Mouse (Mus musculus): ENCODE results near the gene Dapp1. TPM values are rescaled to one million over a fixed set of nuclear protein-coding genes. Genes with fewer than 3 reads are reported as not detected.

Dapp1 gene
- polyA plus RNA-seq, 1 experiment from 2014 or later = 12.0 TPM

- no peaks in the 10 kb centered on the region for H3K36me3 ChIP-seq (ENCODE audit: control insufficient read depth, insufficient read depth, low read length)
- no peaks in the 10 kb centered on the region for H3K9me3 ChIP-seq (ENCODE audit: control insufficient read depth, low read depth, low read length)
- ATAC-seq (ENCODE audit: insufficient number of reproducible peaks, insufficient read depth, low FRiP score, low read depth) = no peak
- H3K9ac ChIP-seq (replicated peaks; ENCODE audit: low read depth, low read length) = no peak overlapping the region
- no peak overlapping the region for H3K27ac ChIP-seq (ENCODE audit: low read length)
- H3K4me2 ChIP-seq (replicated peaks; ENCODE audit: low read depth, low read length) = no peak overlapping the region
- no peaks in the 10 kb centered on the region for H3K4me1 ChIP-seq (ENCODE audit: control insufficient read depth, insufficient read depth, low read length)
- no peak overlapping the region for H3K4me3 ChIP-seq (ENCODE audit: low read depth, low read length)
- H3K27me3 ChIP-seq (ENCODE audit: control insufficient read depth, insufficient read depth, low read length) = no peaks in the 10 kb centered on the region
- 22% methylated on average over 4 of the region's 4 CpGs for WGBS
Observed at GRCm38 (mm10) chr3:138012351-138012750, 31.0 kb upstream of the Dapp1 start.

- no peak overlapping the region for H3K9ac ChIP-seq (replicated peaks; ENCODE audit: low read depth, low read length)
- no peak overlapping the region for H3K4me2 ChIP-seq (replicated peaks; ENCODE audit: low read depth, low read length)
- H3K4me1 ChIP-seq (ENCODE audit: control insufficient read depth, insufficient read depth, low read length) = no peaks in the 10 kb centered on the region
- WGBS = 45% methylated on average over 6 of the region's 6 CpGs
- ATAC-seq (ENCODE audit: insufficient number of reproducible peaks, insufficient read depth, low FRiP score, low read depth) = 0 out of 2 replicates have a peak, but pooled peaks have one; percentile 53
- no peaks in the 10 kb centered on the region for H3K27me3 ChIP-seq (ENCODE audit: control insufficient read depth, insufficient read depth, low read length)
- no peaks in the 10 kb centered on the region for H3K36me3 ChIP-seq (ENCODE audit: control insufficient read depth, insufficient read depth, low read length)
- H3K4me3 ChIP-seq (ENCODE audit: low read depth, low read length) = no peak overlapping the region
- no peak overlapping the region for H3K27ac ChIP-seq (ENCODE audit: low read length)
- H3K9me3 ChIP-seq (ENCODE audit: control insufficient read depth, low read depth, low read length) = no peaks in the 10 kb centered on the region
Observed at GRCm38 (mm10) chr3:138008152-138008551, 26.8 kb upstream of the Dapp1 start.

- no peaks in the 10 kb centered on the region for H3K9me3 ChIP-seq (ENCODE audit: control insufficient read depth, low read depth, low read length)
- no peak overlapping the region for H3K4me3 ChIP-seq (ENCODE audit: low read depth, low read length)
- no peak overlapping the region for H3K27ac ChIP-seq (ENCODE audit: low read length)
- no peak overlapping the region for H3K9ac ChIP-seq (replicated peaks; ENCODE audit: low read depth, low read length)
- 47% methylated on average over 3 of the region's 3 CpGs for WGBS
- no peaks in the 10 kb centered on the region for H3K27me3 ChIP-seq (ENCODE audit: control insufficient read depth, insufficient read depth, low read length)
- no peak for ATAC-seq (ENCODE audit: insufficient number of reproducible peaks, insufficient read depth, low FRiP score, low read depth)
- H3K4me2 ChIP-seq (replicated peaks; ENCODE audit: low read depth, low read length) = no peak overlapping the region
- no peaks in the 10 kb centered on the region for H3K4me1 ChIP-seq (ENCODE audit: control insufficient read depth, insufficient read depth, low read length)
- no peaks in the 10 kb centered on the region for H3K36me3 ChIP-seq (ENCODE audit: control insufficient read depth, insufficient read depth, low read length)
Observed at GRCm38 (mm10) chr3:138006896-138007295, 25.6 kb upstream of the Dapp1 start.

GRCm38 (mm10) chr3:138003264-138003663 is 21.9 kb upstream of the Dapp1 start:
- H3K9ac ChIP-seq (replicated peaks; ENCODE audit: low read depth, low read length) = no peak overlapping the region
- 88% methylated on average over 7 of the region's 7 CpGs for WGBS
- H3K27ac ChIP-seq (ENCODE audit: low read length) = no peak overlapping the region
- no peaks in the 10 kb centered on the region for H3K27me3 ChIP-seq (ENCODE audit: control insufficient read depth, insufficient read depth, low read length)
- H3K36me3 ChIP-seq (ENCODE audit: control insufficient read depth, insufficient read depth, low read length) = no peaks in the 10 kb centered on the region
- no peak overlapping the region for H3K4me2 ChIP-seq (replicated peaks; ENCODE audit: low read depth, low read length)
- no peak overlapping the region for H3K4me3 ChIP-seq (ENCODE audit: low read depth, low read length)
- H3K4me1 ChIP-seq (ENCODE audit: control insufficient read depth, insufficient read depth, low read length) = peaks cover 4% of the 10 kb centered on the region; the same call in 1 of the 2 replicates
- H3K9me3 ChIP-seq (ENCODE audit: control insufficient read depth, low read depth, low read length) = no peaks in the 10 kb centered on the region
- ATAC-seq (ENCODE audit: insufficient number of reproducible peaks, insufficient read depth, low FRiP score, low read depth) = no peak

GRCm38 (mm10) chr3:138002545-138002944 is 21.2 kb upstream of the Dapp1 start:
- no peak overlapping the region for H3K9ac ChIP-seq (replicated peaks; ENCODE audit: low read depth, low read length)
- H3K9me3 ChIP-seq (ENCODE audit: control insufficient read depth, low read depth, low read length) = no peaks in the 10 kb centered on the region
- H3K4me2 ChIP-seq (replicated peaks; ENCODE audit: low read depth, low read length) = no peak overlapping the region
- H3K4me1 ChIP-seq (ENCODE audit: control insufficient read depth, insufficient read depth, low read length) = peaks cover 4% of the 10 kb centered on the region; the same call in 1 of the 2 replicates
- ATAC-seq (ENCODE audit: insufficient number of reproducible peaks, insufficient read depth, low FRiP score, low read depth) = no peak
- WGBS = 65% methylated on average over 6 of the region's 6 CpGs
- no peak overlapping the region for H3K27ac ChIP-seq (ENCODE audit: low read length)
- H3K4me3 ChIP-seq (ENCODE audit: low read depth, low read length) = no peak overlapping the region
- no peaks in the 10 kb centered on the region for H3K36me3 ChIP-seq (ENCODE audit: control insufficient read depth, insufficient read depth, low read length)
- no peaks in the 10 kb centered on the region for H3K27me3 ChIP-seq (ENCODE audit: control insufficient read depth, insufficient read depth, low read length)

GRCm38 (mm10) chr3:138001865-138002264 is 20.5 kb upstream of the Dapp1 start:
- no peaks in the 10 kb centered on the region for H3K36me3 ChIP-seq (ENCODE audit: control insufficient read depth, insufficient read depth, low read length)
- no peak overlapping the region for H3K27ac ChIP-seq (ENCODE audit: low read length)
- no peak overlapping the region for H3K4me2 ChIP-seq (replicated peaks; ENCODE audit: low read depth, low read length)
- no peak overlapping the region for H3K4me3 ChIP-seq (ENCODE audit: low read depth, low read length)
- ATAC-seq (ENCODE audit: insufficient number of reproducible peaks, insufficient read depth, low FRiP score, low read depth) = no peak
- H3K4me1 ChIP-seq (ENCODE audit: control insufficient read depth, insufficient read depth, low read length) = peaks cover 4% of the 10 kb centered on the region; the same call in 1 of the 2 replicates
- WGBS = 78% methylated on average over 4 of the region's 4 CpGs
- H3K27me3 ChIP-seq (ENCODE audit: control insufficient read depth, insufficient read depth, low read length) = no peaks in the 10 kb centered on the region
- H3K9me3 ChIP-seq (ENCODE audit: control insufficient read depth, low read depth, low read length) = no peaks in the 10 kb centered on the region
- H3K9ac ChIP-seq (replicated peaks; ENCODE audit: low read depth, low read length) = no peak overlapping the region

GRCm38 (mm10) chr3:138000724-138001069 is 19.4 kb upstream of the Dapp1 start:
- Histone ChIP-seq H3K27ac (ENCODE audit: low read length) (no peak overlapping the region), H3K4me2 (replicated peaks; ENCODE audit: low read depth, low read length) (no peak overlapping the region), H3K9me3 (ENCODE audit: control insufficient read depth, low read depth, low read length) (no peaks in the 10 kb centered on the region), H3K36me3 (ENCODE audit: control insufficient read depth, insufficient read depth, low read length) (no peaks in the 10 kb centered on the region), H3K4me1 (ENCODE audit: control insufficient read depth, insufficient read depth, low read length) (peaks cover 4% of the 10 kb centered on the region; the same call in 1 of the 2 replicates), H3K27me3 (ENCODE audit: control insufficient read depth, insufficient read depth, low read length) (no peaks in the 10 kb centered on the region), H3K9ac (replicated peaks; ENCODE audit: low read depth, low read length) (no peak overlapping the region), H3K4me3 (ENCODE audit: low read depth, low read length) (no peak overlapping the region)
- 62% methylated on average over 4 of the region's 4 CpGs for WGBS
- ATAC-seq (ENCODE audit: insufficient number of reproducible peaks, insufficient read depth, low FRiP score, low read depth) = no peak

GRCm38 (mm10) chr3:138000062-138000723 is 18.8 kb upstream of the Dapp1 start:
- Histone ChIP-seq H3K9me3 (ENCODE audit: control insufficient read depth, low read depth, low read length) (no peaks in the 10 kb centered on the region), H3K4me3 (ENCODE audit: low read depth, low read length) (no peak overlapping the region), H3K27me3 (ENCODE audit: control insufficient read depth, insufficient read depth, low read length) (no peaks in the 10 kb centered on the region), H3K27ac (ENCODE audit: low read length) (no peak overlapping the region), H3K9ac (replicated peaks; ENCODE audit: low read depth, low read length) (no peak overlapping the region), H3K36me3 (ENCODE audit: control insufficient read depth, insufficient read depth, low read length) (no peaks in the 10 kb centered on the region), H3K4me1 (ENCODE audit: control insufficient read depth, insufficient read depth, low read length) (peaks cover 4% of the 10 kb centered on the region; the same call in 1 of the 2 replicates), H3K4me2 (replicated peaks; ENCODE audit: low read depth, low read length) (no peak overlapping the region)
- no peak for ATAC-seq (ENCODE audit: insufficient number of reproducible peaks, insufficient read depth, low FRiP score, low read depth)
- WGBS = 92% methylated on average over 8 of the region's 8 CpGs

All from stomach, embryonic 14.5 days (tissue).